Mouse (Mus musculus) mouse trophoblast stem cell (cell line): ENCODE data around the gene Naxd.

Experiments
- in situ Hi-C, 2 experiments: fragments of 300-500 bp; cut with MseI, MboI; formaldehyde crosslinking; loops; 2 replicates in 1 of 2; 3 replicates in 1 of 2; pipeline ENCODE4 v1.15.1; 2025

Gene Naxd

DNA sequence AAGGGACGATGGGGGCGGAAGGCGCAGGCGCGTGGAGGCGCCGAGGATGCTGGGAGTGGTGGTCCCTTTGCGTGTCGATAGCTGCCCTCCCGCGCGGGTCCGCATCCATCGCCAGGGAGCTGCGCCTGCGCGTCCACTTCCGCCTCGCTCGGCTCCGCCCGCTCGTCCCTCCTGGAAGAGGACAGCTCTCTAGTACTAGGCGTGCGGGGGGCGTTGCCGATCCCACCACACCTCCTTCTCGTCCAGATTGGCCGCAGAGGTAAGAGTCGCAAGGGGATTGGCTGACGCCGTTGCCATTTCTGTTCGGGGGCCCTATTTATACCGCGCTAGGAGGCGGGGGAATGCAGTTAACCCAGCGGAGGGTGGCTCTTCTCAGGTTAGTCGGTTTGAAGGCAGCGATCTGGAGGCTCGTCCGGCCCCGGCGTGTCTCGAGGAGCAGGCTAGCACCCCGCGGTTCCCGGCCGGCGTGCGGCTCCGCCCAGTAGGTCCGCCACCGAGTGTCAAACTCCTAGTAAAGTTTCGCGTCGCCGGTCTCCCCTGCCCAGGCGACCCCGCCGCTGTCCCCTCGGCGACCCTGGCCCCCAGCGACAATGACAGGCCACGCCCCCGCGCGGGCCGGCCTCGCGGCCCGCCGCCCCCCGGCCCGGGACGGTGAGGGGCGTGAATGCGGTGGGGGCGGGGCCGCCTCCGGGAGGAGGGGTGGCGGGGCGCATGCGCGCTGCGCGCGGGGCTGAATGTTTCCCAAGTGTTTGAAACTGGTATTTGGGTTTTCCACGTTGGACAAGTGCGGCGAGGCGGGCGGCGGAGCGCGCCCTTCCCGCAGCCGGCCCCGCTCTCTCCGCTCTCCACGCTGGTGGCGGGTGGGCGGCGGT is 58.6 kb downstream of the Naxd start:
- in situ Hi-C loops: no loop called here

DNA sequence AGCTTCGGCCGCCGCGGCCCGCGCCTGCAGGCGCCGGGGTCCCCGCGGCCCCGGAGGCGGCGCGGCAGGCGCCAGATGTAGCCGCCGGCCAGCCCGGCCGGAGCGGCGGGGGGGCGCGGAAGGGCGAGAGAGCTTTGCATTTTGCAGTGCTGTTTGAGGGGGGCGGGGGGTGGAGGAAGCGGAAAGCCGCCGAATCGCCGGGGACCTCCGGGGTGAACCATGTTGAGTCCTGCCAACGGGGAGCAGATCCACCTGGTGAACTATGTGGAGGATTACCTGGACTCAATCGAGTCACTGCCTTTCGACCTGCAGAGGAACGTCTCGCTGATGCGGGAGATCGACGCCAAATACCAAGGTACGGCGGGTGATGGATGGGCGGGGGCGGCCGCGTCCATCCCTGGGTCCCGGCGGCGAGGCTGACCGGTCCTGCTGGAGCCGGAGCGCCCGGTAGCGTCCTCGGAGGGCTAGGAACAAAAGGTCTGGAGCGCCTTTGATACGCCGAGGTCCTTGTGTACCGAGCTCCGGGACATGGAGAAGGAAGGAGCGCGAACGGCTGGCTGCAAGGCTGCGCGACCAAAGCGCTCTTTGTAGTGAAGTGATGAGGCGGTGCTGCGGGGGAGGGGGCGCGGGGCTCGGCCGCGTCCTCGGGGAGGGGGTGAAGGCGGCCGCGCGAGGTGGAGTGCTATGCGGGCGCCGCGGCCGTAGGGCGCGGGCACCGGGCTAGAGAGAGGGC is 59.6 kb downstream of the Naxd start:
- in situ Hi-C loops: no loop called here

DNA sequence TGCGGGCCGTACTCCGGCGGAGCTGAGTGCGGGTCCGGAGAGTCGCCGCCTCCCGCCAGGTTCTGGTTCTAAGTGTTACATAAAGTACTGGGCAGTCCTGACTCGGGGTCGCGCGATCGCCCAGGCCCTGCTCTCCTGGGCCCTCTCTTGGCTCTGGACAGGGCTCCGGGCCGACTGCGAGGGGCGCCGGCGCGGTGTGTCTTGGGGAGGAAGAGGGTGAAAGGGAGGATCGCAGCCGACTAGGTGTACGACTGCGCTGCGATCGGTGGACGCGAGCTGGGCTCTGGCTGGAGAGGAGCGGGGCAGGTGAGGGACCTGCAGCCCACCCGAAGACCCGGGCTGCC is 60.1 kb downstream of the Naxd start:
- in situ Hi-C loops: no loop called here

DNA sequence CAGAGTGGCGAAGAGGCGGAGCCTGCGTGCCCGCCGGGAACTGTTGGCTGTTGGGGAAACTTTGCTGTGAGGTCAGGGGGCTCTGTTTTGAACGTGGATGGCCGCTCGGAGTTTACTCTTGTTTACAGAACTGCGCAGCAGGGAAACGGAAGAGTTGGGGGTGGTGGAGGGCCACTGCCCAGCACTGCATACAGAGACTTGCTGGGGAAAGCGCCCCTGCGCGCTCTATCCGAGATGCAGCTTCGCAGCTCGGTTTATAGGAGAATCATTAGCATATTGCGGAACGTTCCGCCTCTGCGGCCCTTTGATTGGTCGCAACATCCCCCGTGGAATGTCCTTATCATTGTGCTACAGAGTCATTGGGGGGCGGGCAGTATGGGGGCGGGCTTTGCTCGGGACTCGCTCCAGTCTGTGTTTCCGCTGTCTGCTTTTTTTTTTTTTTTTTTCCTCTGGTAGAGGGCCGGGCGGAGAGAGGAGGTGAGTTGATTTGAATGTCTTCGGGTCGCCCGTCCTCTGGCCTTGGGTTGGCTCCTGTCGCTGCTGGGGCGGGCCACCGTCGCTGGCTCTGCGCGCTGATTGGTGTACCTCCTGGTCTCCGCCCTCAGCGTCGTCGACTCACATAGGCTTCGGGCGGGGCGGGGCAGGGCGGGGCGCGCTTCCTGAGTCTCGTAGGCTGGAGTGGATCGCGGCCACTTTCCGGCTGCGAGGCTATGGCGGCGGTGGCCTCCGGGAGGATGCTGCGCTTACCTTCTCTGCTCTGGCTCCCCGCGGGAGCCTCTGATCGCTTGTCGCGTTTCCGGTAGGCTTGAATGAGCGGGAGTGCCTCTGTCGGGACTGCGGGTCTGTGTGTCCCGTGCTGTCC is 60.7 kb downstream of the Naxd start:
- in situ Hi-C loops: no loop called here

DNA sequence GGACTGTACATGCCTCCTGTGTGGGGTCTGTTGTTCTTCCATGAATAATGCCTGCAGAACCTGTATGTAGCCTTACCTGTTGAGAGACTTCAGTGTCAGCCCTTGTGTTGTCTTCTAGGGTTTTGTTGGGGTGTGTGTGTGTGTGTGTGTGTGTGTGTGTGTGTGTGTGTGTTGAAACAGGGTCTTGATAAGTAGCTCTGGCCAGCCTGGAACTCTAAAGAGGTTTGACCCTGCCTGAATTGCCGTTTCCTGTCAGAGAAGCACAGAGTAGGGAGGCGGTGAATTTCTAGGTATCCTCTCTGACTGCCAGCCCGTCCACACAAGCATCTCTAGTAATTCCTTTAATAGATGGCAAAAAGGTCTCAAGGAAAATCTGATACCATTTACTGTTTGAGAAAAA is 62.2 kb downstream of the Naxd start:
- in situ Hi-C loops: no loop called here

DNA sequence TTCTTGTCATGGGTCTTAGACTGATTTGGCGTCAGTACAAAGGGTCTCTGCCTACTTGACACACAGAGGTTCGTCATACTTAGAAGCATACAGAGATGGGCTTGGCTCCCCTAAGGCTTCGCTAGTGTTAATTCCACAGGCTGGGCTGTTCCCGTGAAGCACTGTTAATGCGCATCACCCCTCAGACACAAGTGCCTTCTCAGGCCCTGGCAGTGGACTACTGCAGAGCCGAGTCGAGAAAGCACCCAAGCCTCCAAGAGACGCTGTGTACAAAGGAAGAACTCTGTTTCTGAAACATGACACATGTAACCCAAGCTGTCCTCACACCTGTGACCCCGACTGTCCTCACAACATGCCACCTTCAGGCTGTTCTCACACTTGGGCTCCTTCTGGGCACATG is 62.9 kb downstream of the Naxd start:
- in situ Hi-C loops: no loop called here

DNA sequence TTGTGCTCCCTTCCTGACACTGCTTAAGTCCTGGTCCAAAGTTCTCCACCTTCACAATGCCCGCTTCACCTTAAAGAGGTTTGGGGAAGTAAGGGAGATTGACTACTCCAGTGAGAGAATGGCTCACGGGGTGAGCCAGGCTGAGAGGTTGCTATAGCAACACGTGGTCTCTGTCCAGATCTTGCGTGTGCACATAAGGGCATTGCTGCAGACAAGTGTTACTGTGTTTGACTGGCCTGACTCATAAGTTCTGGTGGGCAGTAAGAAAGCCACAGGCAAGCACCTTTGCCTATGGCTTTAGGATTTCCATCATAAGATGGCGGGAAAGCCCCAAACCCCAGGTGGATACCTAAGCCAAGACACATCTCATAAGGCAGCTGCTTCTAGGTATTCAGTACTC is 66.9 kb downstream of the Naxd start:
- in situ Hi-C loops: no loop called here
